Mouse (Mus musculus): ENCODE measurements at regions not wholly inside any gene's neighbourhood (a gene's known extent, or its start where the extent isn't known, plus 50 kb on each side); places are given as distances from the start of the nearest gene placed in this dataset.

- peak; percentile 41 for DNase-seq
Measured at GRCm38 (mm10) chr1:144085530-144086520, 81.9 kb upstream of the Rgs2 start.

GRCm38 (mm10) chr1:144078972-144079371 lies 75.0 kb upstream of the Rgs2 start:
- DNase-seq: no peak

- no peak for DNase-seq
Measured at GRCm38 (mm10) chr1:144078446-144078845, 74.5 kb upstream of the Rgs2 start.

GRCm38 (mm10) chr1:144075991-144076390 lies 72.0 kb upstream of the Rgs2 start:
- no peak for DNase-seq

GRCm38 (mm10) chr1:144061283-144061682 lies 57.3 kb upstream of the Rgs2 start:
- no peak for DNase-seq

- no peak for DNase-seq
Measured at GRCm38 (mm10) chr1:144055476-144056213, 51.7 kb upstream of the Rgs2 start.
